Mouse (Mus musculus) kidney, adult 2 months (tissue): ENCODE measurements around the gene 9430038I01Rik.

Source experiments
- CTCF ChIP-seq: fragments of 200-500 bp; conservative IDR thresholded peaks from 2 replicates; pipeline ENCODE4 v1.5.1; 2011; ENCODE audit warnings: low read depth, mild to moderate bottlenecking, control low read depth, low read length, moderate library complexity, mixed read lengths; ENCODE audit not compliant: insufficient read depth, insufficient read length
- POLR2A ChIP-seq: fragments of 200-500 bp; IDR thresholded peaks from one replicate; pipeline ENCODE4 v1.6.1; 2011; ENCODE audit warnings: low read depth, low read length, control low read depth

GRCm38 (mm10) chr7:137346860-137347259 is 63.7 kb downstream of the 9430038I01Rik start:
- TF ChIP-seq CTCF (no peak), POLR2A (no peak)
